Mouse (Mus musculus) R1 (cell line): ENCODE results near the gene Fbxo46.
"Not testable (repeated sequence)": the region's sequence is repeated elsewhere in the genome, so short reads cannot be mapped to it uniquely, and the experiment has no call there.

Source experiments
- DNase-seq: peaks from one replicate; pipeline ENCODE4 v3.0.0-alpha.2; 2018; ENCODE audit warnings: low read depth, low spot score

Gene Fbxo46

GRCm38 (mm10) chr7:19119631-19120429 is at the start of gene Fbxo46:
Fbxo46 (plus strand) TSS chr7:19119859.
- peak; percentile 99 for DNase-seq

GRCm38 (mm10) chr7:19071024-19071423 is 48.6 kb upstream of the Fbxo46 start:
- not testable (repeated sequence) for DNase-seq

- peak; percentile 85 for DNase-seq
Observed at GRCm38 (mm10) chr7:19073504-19073903, 46.2 kb upstream of the Fbxo46 start.

- DNase-seq = peak; percentile 67
Observed at GRCm38 (mm10) chr7:19074494-19074893, 45.2 kb upstream of the Fbxo46 start.

GRCm38 (mm10) chr7:19075231-19075630 is 44.4 kb upstream of the Fbxo46 start:
- no peak for DNase-seq

GRCm38 (mm10) chr7:19075723-19076585 is 43.7 kb upstream of the Fbxo46 start, which contains the start of gene Dmwd:
Dmwd (plus strand) TSS chr7:19076227.
- DNase-seq = peak; percentile 99

- peak; percentile 52 for DNase-seq
Observed at GRCm38 (mm10) chr7:19076586-19076991, 43.1 kb upstream of the Fbxo46 start.

- DNase-seq = no peak
Observed at GRCm38 (mm10) chr7:19077761-19078160, 41.9 kb upstream of the Fbxo46 start.

GRCm38 (mm10) chr7:19078732-19079131 is 40.9 kb upstream of the Fbxo46 start:
- no peak for DNase-seq

GRCm38 (mm10) chr7:19080451-19080950 is 39.2 kb upstream of the Fbxo46 start:
- no peak for DNase-seq

GRCm38 (mm10) chr7:19082171-19082570 is 37.5 kb upstream of the Fbxo46 start:
- DNase-seq = no peak

GRCm38 (mm10) chr7:19083096-19083495 is 36.6 kb upstream of the Fbxo46 start:
- DNase-seq = no peak

- no peak for DNase-seq
Observed at GRCm38 (mm10) chr7:19083701-19084100, 36.0 kb upstream of the Fbxo46 start, which contains the start of gene Dmpk. Dmpk (plus strand) TSS chr7:19083849.

GRCm38 (mm10) chr7:19084277-19084771 is 35.3 kb upstream of the Fbxo46 start:
- DNase-seq = no peak

GRCm38 (mm10) chr7:19084921-19085473 is 34.7 kb upstream of the Fbxo46 start:
- no peak for DNase-seq

GRCm38 (mm10) chr7:19085495-19085894 is 34.2 kb upstream of the Fbxo46 start:
- no peak for DNase-seq

- DNase-seq = peak; percentile 72
Observed at GRCm38 (mm10) chr7:19086042-19086441, 33.6 kb upstream of the Fbxo46 start.

GRCm38 (mm10) chr7:19086760-19087159 is 32.9 kb upstream of the Fbxo46 start:
- no peak for DNase-seq

GRCm38 (mm10) chr7:19088813-19089212 is 30.8 kb upstream of the Fbxo46 start:
- peak; percentile 69 for DNase-seq

GRCm38 (mm10) chr7:19091913-19092312 is 27.7 kb upstream of the Fbxo46 start:
- DNase-seq = no peak

- DNase-seq = peak; percentile 85
Observed at GRCm38 (mm10) chr7:19092381-19093173, 27.1 kb upstream of the Fbxo46 start.
